Mouse (Mus musculus): ENCODE measurements at regions not wholly inside any gene's neighbourhood (a gene's known extent, or its start where the extent isn't known, plus 50 kb on each side); places are given as distances from the start of the nearest gene placed in this dataset.

GRCm38 (mm10) chr2:82698417-82698988 is 244.9 kb upstream of the Fsip2 start:
- H3K4me2 ChIP-seq (ENCODE audit: low read length) = peak overlapping the region; percentile 43
- peak overlapping the region; percentile 9; the same call in 1 of the 2 replicates for H3K9ac ChIP-seq (ENCODE audit: low read depth, low read length)
- no peaks in the 10 kb centered on the region for H3K4me1 ChIP-seq (ENCODE audit: control insufficient read depth, insufficient read depth, low read depth, low read length)
- H3K4me3 ChIP-seq (ENCODE audit: low read length) = peak overlapping the region; percentile 22
- no peaks in the 10 kb centered on the region for H3K27me3 ChIP-seq (replicated peaks; ENCODE audit: control insufficient read depth, insufficient read depth, low read length)
- H3K27ac ChIP-seq (ENCODE audit: low read depth, low read length) = peak overlapping the region; percentile 48; the same call in 1 of the 2 replicates
- WGBS = 24% methylated on average over 8 of the region's 8 CpGs
- H3K9me3 ChIP-seq (ENCODE audit: control insufficient read depth, low read length) = no peaks in the 10 kb centered on the region
- no peaks in the 10 kb centered on the region for H3K36me3 ChIP-seq (ENCODE audit: control insufficient read depth, insufficient read depth, low read length)
- ATAC-seq = peak; percentile 60; the same call in 1 of the 2 replicates

- no peak for ATAC-seq
- H3K36me3 ChIP-seq (ENCODE audit: control insufficient read depth, insufficient read depth, low read length) = no peaks in the 10 kb centered on the region
- H3K9me3 ChIP-seq (ENCODE audit: control insufficient read depth, low read length) = no peaks in the 10 kb centered on the region
- H3K27ac ChIP-seq (ENCODE audit: low read depth, low read length) = no peak overlapping the region
- no peak overlapping the region for H3K4me3 ChIP-seq (ENCODE audit: low read length)
- H3K27me3 ChIP-seq (replicated peaks; ENCODE audit: control insufficient read depth, insufficient read depth, low read length) = no peaks in the 10 kb centered on the region
- 81% methylated on average over 2 of the region's 2 CpGs for WGBS
- H3K4me2 ChIP-seq (ENCODE audit: low read length) = no peak overlapping the region
- no peak overlapping the region for H3K9ac ChIP-seq (ENCODE audit: low read depth, low read length)
- no peaks in the 10 kb centered on the region for H3K4me1 ChIP-seq (ENCODE audit: control insufficient read depth, insufficient read depth, low read depth, low read length)
Observed at GRCm38 (mm10) chr2:82701851-82702250, 241.6 kb upstream of the Fsip2 start.

- Histone ChIP-seq H3K9ac (ENCODE audit: low read depth, low read length) (no peak overlapping the region), H3K27me3 (replicated peaks; ENCODE audit: control insufficient read depth, insufficient read depth, low read length) (no peaks in the 10 kb centered on the region), H3K27ac (ENCODE audit: low read depth, low read length) (no peak overlapping the region), H3K9me3 (ENCODE audit: control insufficient read depth, low read length) (no peaks in the 10 kb centered on the region), H3K4me1 (ENCODE audit: control insufficient read depth, insufficient read depth, low read depth, low read length) (no peaks in the 10 kb centered on the region), H3K36me3 (ENCODE audit: control insufficient read depth, insufficient read depth, low read length) (no peaks in the 10 kb centered on the region), H3K4me3 (ENCODE audit: low read length) (no peak overlapping the region), H3K4me2 (ENCODE audit: low read length) (no peak overlapping the region)
- WGBS = 77% methylated on average over 3 of the region's 3 CpGs
- ATAC-seq = no peak
Observed at GRCm38 (mm10) chr2:82715773-82716172, 227.7 kb upstream of the Fsip2 start.
